Mouse (Mus musculus) liver, embryonic 14.5 days (tissue): ENCODE data around the gene Atxn2l.

Experiments
- CTCF ChIP-seq: IDR thresholded peaks from 2 replicates; pipeline ENCODE4 v1.5.1; 2016; ENCODE audit warnings: antibody characterized with exemption, low read depth, control low read depth
- EP300 ChIP-seq: IDR thresholded peaks from 2 replicates; pipeline ENCODE4 v1.6.1; 2016; ENCODE audit warnings: antibody characterized with exemption, low read depth

DNA sequence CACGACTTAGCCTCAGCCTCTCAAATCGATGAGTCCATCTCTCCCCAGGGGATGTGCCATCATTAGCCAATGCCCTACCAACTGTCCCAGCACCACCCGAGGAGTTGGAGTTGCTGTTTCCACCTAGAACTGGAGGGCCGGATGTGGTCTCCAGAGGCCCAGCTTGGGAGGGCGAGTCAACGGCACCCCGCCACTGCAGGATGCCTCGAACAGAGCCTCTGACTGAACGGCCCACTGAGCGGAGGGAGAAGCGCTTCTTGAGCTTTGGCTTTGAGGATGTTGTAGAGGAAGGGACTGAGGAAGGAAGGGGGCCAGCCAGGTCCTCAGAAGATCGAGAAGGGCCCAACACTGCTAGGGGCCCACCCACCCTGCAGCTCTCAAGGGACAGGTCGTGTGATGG, 30.9 kb downstream of the Atxn2l start:
- TF ChIP-seq EP300 (no peak), CTCF (no peak)
